Mouse (Mus musculus) urinary bladder, adult 18-20 months (tissue): ENCODE results near the gene Tgm1.

Experiments
- DNase-seq, 2 experiments: peaks; one replicate each; pipeline ENCODE4 v3.0.0; 2022; ENCODE audit warnings: low spot score in 2 of 2, mixed read lengths in 2 of 2

The Tgm1 gene

GRCm38 (mm10) chr14:55713729-55714122 is at the start of gene Tgm1:
TSS of gene Tgm1 (minus strand) at chr14:55713926.
- DNase-seq: no peak

GRCm38 (mm10) chr14:55763166-55763565 is 49.4 kb upstream of the Tgm1 start:
- no peak for DNase-seq

GRCm38 (mm10) chr14:55762001-55762821 is 48.5 kb upstream of the Tgm1 start:
- DNase-seq: no peak

- no peak for DNase-seq
These were observed 47.4 kb upstream of the Tgm1 start, which contains the start of gene Ltb4r2 for GRCm38 (mm10) chr14:55761163-55761562. TSS of gene Ltb4r2 (plus strand) at chr14:55761428.

- DNase-seq: peak; percentile 63 to 80
These were observed 46.4 kb upstream of the Tgm1 start for GRCm38 (mm10) chr14:55760156-55760555.

GRCm38 (mm10) chr14:55758363-55758784 is 44.6 kb upstream of the Tgm1 start, which contains the start of gene Cideb:
TSS of gene Cideb (minus strand) at chr14:55758458.
- no peak for DNase-seq

- DNase-seq: no peak
These were observed 43.8 kb upstream of the Tgm1 start for GRCm38 (mm10) chr14:55757566-55757965.

GRCm38 (mm10) chr14:55747051-55747847 is 33.5 kb upstream of the Tgm1 start:
- DNase-seq: no peak

- no peak for DNase-seq
These were observed 32.1 kb upstream of the Tgm1 start for GRCm38 (mm10) chr14:55745861-55746237.

GRCm38 (mm10) chr14:55745180-55745860 is 31.6 kb upstream of the Tgm1 start, which contains the start of the genes Dhrs1 and Nop9:
TSS of gene Dhrs1 (minus strand) at chr14:55745690.
TSS of gene Nop9 (plus strand) at chr14:55745693.
- DNase-seq: peak; percentile 79 to 81

GRCm38 (mm10) chr14:55743711-55744110 is 30.0 kb upstream of the Tgm1 start:
- peak; percentile 72 to 82 for DNase-seq

GRCm38 (mm10) chr14:55737086-55737687 is 23.5 kb upstream of the Tgm1 start:
- DNase-seq: no peak

- DNase-seq: no peak
These were observed 22.0 kb upstream of the Tgm1 start for GRCm38 (mm10) chr14:55735758-55736157.

GRCm38 (mm10) chr14:55735334-55735733 is 21.6 kb upstream of the Tgm1 start:
- DNase-seq: no peak

- DNase-seq: no peak
These were observed 21.1 kb upstream of the Tgm1 start for GRCm38 (mm10) chr14:55734869-55735268.

- DNase-seq: no peak
These were observed 20.2 kb upstream of the Tgm1 start for GRCm38 (mm10) chr14:55733889-55734288.

GRCm38 (mm10) chr14:55730531-55731032 is 16.9 kb upstream of the Tgm1 start:
- no peak for DNase-seq

- DNase-seq: no peak
These were observed 16.4 kb upstream of the Tgm1 start for GRCm38 (mm10) chr14:55730116-55730515.

GRCm38 (mm10) chr14:55727889-55728685 is 14.4 kb upstream of the Tgm1 start:
- DNase-seq: no peak

GRCm38 (mm10) chr14:55726261-55726660 is 12.5 kb upstream of the Tgm1 start:
- no peak for DNase-seq
